Mouse (Mus musculus) cerebellum, adult 9-10 months (tissue): ENCODE results near the gene Rassf7.
"Not testable (repeated sequence)": the region's sequence is repeated elsewhere in the genome, so short reads cannot be mapped to it uniquely, and the experiment has no call there.

Source experiments
- DNase-seq: peaks from one replicate; pipeline ENCODE4 v3.0.0; 2022

Gene Rassf7

GRCm38 (mm10) chr7:141222696-141223215, 7.1 kb downstream of the Rassf7 start:
- DNase-seq, result peak; percentile 19

DNA sequence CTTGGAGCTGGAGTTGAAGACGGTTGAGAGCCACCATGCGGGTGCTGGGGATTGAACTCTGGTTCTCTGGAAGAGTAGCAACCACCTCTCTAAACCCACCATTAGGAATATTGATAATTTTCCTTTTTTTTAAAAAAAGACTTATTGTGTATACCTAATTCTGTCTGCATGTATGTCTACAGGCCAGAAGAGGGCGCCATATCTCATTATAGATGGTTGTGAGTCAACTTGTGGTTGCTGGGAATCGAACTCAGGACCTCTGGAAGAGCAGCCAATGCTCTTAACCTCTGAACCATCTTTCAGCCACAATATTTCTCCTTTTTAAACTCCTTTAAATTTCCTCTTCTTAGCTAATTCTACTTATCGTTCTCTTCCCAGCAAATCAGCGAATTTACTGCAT, 10.9 kb downstream of the Rassf7 start:
- peak; percentile 15 for DNase-seq

DNA sequence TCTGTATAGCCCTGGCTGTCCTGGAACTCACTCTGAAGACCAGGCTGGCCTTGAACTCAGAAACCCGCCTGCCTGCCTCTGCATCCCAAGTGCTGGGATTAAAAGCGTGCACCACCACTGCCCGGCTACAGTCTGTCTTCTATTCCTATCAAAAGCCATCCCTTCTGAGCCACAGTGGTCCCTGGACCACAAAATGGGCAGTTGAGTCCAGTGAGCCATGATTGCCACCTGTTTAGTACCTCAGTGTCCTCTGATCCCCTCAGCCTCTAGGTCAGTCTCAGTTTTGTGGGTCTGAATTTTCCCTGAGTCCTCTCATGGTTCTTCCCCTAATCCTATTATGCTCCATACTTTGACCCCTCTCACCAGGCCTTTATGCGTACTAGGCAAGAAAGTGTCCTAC, 12.1 kb downstream of the Rassf7 start:
- DNase-seq, result peak; percentile 40

DNA sequence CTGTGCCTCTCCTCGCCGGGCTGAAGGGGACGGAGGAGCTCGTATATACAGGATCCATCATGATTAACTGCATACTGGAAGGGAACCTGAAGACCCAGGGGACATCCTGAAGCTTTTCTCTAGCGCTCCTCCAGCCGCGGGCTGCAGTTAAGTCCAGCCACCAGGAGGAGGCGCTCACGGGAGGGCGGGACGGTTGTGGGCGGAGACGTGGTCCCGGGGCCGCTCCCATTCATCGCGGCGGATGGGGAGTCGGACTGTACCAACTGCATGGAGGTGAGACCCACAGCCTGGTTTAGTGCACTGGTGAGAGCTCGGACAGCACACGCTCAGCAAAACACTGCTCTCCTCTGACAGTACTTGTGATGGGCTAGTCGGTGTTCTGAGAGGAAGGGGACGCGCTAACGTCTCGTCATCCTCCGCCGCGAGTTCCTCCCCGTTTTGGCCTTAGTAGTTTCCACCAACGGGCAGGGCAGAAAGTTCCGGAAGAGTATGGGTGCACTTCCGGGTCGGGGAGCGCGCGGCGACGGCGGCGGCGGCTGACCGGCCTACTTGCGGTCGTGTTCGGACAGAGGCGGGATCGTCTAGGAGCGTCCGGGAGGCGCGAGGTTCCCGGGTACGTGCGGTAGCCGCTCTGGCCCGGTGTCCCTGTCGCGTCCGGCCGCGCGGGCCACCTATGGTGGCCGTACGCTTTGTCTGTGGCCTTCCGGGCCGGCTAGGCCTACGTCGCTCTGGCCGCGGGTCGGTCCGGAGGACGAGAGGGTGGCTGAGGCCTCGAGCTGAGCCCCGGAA, 12.8 kb downstream of the Rassf7 start, which contains the start of gene Phrf1:
TSS of gene Phrf1 (plus strand) at position 506 of the 789 bp plus-strand sequence.
- peak; percentile 92 for DNase-seq

GRCm38 (mm10) chr7:141229702-141230101, 14.0 kb downstream of the Rassf7 start:
- DNase-seq, result peak; percentile 15

- DNase-seq, result no peak
Observed at GRCm38 (mm10) chr7:141230570-141230969, 14.9 kb downstream of the Rassf7 start.

DNA sequence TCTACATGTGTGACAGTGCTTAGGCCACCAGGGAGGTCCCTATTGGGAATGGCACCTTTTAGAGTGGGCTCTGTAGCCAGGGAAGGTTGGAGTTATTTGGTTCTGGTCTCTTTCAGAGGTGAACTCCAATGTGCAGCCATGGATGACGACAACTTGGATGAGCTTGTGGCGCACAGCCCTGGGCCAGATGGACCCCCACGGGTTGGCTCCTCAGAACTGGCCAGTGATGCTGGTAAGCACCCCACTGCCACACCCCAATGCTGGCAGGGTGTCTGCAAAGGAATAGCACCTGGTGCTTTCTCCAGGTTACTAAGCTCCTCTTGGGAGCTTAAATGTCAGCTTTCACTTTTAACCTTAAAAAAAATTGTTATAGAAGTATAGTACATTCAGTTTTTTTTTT, 15.5 kb downstream of the Rassf7 start:
- peak; percentile 47 for DNase-seq

- DNase-seq, result no peak
Observed at GRCm38 (mm10) chr7:141231551-141231950, 15.9 kb downstream of the Rassf7 start.

GRCm38 (mm10) chr7:141250486-141250885, 34.8 kb downstream of the Rassf7 start:
- DNase-seq, result not testable (repeated sequence)

DNA sequence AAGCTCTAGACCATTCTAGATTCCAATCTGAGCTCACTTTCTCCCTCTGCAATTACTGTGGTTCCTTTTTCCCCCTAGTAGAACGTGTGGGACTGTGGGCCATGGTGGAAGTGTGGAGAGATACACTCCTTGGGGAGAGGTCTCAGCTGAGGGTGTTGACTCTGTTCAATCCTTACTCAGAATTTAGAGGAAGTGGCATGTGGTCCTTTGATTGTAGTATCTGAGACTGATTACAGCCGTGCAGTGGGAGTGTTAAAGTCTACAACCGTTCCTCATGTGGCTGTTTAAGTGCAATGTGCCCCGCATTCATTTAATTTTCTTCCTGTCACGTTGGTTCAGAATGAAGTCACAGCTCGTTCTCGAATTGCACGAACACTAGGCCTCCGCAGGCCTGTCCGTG, 40.5 kb downstream of the Rassf7 start:
- DNase-seq, result no peak

DNA sequence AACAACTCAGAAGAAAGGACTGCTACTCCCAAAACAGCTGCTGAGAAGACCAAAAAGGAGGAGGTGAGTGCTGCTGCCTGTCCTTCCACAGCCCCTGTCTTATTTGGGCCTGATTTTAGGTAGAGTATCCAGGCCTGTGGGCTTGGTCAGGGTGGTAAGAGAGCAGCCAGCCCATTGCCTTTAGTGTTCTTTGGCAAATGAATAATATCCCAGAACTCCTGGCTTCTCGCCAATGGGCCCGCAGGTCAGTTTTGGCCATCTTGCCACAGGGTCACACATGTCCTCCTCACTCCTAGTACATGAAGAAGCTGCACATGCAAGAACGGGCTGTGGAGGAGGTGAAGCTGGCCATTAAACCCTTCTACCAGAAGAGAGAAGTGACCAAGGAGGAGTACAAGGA, 45.8 kb downstream of the Rassf7 start:
- no peak for DNase-seq

- DNase-seq, result no peak
Observed at GRCm38 (mm10) chr7:141263640-141264039, 48.0 kb downstream of the Rassf7 start.

DNA sequence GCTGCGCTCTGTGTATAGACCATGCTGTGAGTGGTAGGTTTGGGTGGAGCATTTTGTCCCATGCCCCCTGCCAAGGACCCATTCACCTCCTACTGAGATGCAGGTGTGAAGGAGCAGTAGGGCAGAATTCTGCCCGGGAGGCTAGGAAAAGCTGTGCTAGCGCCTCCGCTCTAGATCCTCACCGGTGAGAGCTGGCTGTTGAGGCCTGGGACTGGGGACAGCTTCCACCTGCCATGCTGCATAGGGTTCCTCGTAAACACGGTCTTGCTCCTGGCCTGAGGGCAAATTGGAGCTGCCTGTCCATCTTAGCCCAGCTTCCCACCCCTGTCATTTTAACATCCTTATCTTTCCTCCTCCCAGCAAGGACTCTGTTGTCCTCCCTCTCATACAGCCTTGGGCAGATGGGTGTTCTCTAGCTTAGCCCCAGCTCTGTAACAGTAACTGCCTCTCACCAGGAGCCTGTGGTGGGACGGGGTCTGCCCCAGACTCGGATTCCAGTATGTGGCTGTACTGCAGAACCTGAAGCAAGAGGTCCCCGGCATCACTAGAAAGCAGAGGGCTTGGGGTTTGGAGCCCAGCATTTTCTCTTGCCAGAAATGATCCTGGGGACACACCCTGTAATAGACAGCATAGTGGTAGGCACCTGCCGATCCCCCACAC, 48.5 kb downstream of the Rassf7 start:
- DNase-seq, result no peak

- no peak for DNase-seq
Observed at GRCm38 (mm10) chr7:141264761-141265410, 49.2 kb downstream of the Rassf7 start.

GRCm38 (mm10) chr7:141265411-141265738, 49.7 kb downstream of the Rassf7 start:
- no peak for DNase-seq

- peak; percentile 41 for DNase-seq
Observed at GRCm38 (mm10) chr7:141265739-141266561, 50.3 kb downstream of the Rassf7 start, which contains the start of gene Irf7. Gene Irf7, minus strand, starts transcription at chr7:141266481.
